Mouse (Mus musculus): ENCODE data around the gene Ckmt2. TPM values are rescaled to one million over a fixed set of nuclear protein-coding genes. Genes with fewer than 3 reads are reported as not detected.

Ckmt2 gene
- polyA plus RNA-seq, 1 experiment, result not detected

DNA sequence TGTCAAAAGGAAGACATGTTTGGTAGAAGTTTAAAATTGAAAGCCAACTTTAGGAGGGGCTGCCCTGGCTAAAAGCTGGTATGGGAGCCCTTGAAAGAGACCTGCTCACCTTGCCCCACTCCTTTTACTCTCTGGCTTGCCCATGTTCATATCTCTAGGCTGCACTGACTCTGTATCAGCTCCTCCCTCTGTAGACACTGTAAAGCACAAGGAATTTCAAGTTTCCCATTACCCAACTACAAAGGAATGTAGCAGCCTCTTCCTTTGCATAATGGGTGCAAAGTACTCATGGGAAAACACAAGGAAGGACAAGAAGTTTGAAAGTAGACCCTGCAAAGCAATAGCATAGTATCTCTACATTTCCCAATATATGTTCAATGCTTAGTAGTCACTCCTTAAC is 34.5 kb upstream of the Ckmt2 start:
- Histone ChIP-seq H3K27ac (ENCODE audit: insufficient read depth, low read length) (no peak overlapping the region), H3K4me1 (ENCODE audit: control insufficient read depth, insufficient read depth, low read length) (no peaks in the 10 kb centered on the region), H3K27me3 (ENCODE audit: control insufficient read depth, insufficient read depth, low read length) (no peaks in the 10 kb centered on the region), H3K4me3 (replicated peaks; ENCODE audit: insufficient read depth, low read depth, low read length) (no peak overlapping the region)
- DNase-seq, result no peak
- TF ChIP-seq POLR2A (IDR thresholded peaks at IDR 0.05; ENCODE audit: borderline replicate concordance, insufficient read depth, low read length), result no peak
- no peak for TF ChIP-seq CTCF (IDR thresholded peaks at IDR 0.05; ENCODE audit: borderline replicate concordance, insufficient read depth, low read depth, low read length)

DNA sequence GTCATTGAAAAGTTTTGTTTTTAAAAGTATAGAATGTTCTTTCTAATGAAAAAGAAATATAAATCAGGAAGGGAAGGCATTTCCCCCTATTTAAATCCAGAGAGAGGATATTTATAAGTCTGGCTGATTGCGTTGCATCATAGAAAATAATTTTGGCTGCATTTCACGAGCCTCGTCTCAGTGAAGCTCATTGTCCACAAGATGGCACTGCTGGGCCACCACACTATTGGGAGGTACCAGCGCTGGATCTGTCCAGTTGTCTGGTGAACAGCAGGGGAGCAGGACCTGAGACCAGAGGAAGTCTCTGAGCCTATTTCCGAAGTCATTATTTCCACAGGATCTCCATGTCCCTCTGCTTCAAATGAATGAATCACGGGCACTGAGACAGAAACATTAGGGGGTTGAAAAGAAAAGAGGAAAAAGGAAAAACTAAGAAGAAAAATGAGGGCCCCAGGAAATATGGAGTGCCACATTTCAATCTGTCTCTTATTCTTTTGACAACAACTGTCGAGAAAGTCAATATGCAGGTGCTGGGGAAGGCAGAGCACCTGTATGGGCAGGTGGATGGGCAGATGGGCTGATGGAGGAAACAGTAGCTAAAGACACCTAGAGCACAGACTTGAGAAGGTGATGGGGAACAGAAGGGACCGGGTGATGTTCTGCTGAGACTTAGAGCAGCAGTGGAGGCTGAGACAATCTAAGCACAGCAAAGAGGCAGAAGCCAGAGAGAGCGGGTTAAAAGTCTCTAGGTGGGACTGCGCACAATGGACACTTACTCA is 31.7 kb upstream of the Ckmt2 start:
- Histone ChIP-seq H3K27ac (ENCODE audit: insufficient read depth, low read length) (no peak overlapping the region), H3K4me1 (ENCODE audit: control insufficient read depth, insufficient read depth, low read length) (no peaks in the 10 kb centered on the region), H3K27me3 (ENCODE audit: control insufficient read depth, insufficient read depth, low read length) (no peaks in the 10 kb centered on the region), H3K4me3 (replicated peaks; ENCODE audit: insufficient read depth, low read depth, low read length) (no peak overlapping the region)
- WGBS, result 29% methylated on average over 10 of the region's 10 CpGs
- no peak for TF ChIP-seq POLR2A (IDR thresholded peaks at IDR 0.05; ENCODE audit: borderline replicate concordance, insufficient read depth, low read length)
- peak; percentile 73 for TF ChIP-seq CTCF (IDR thresholded peaks at IDR 0.05; ENCODE audit: borderline replicate concordance, insufficient read depth, low read depth, low read length)
- DNase-seq, result peak; percentile 46 to 57

DNA sequence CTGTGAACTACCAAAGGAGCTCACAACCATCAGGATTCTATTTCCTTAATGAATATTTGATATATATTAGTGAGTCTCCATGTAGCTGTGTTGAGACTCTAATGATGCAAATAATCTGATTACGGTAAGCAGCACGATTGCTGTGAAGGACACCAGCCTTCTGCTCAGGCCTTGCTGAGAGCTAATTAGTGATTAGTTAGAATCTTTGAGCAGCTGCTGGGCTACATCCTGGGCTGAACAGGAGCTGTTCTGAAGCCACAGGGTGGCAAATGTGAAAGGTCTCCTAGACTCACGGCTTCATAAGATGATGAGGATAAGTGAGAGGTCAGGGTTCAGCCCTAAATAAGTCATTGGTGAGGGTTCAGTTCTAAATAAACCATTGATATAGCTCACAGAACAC is 29.7 kb upstream of the Ckmt2 start:
- Histone ChIP-seq H3K4me1 (ENCODE audit: control insufficient read depth, insufficient read depth, low read length) (no peaks in the 10 kb centered on the region), H3K27ac (ENCODE audit: insufficient read depth, low read length) (no peak overlapping the region), H3K27me3 (ENCODE audit: control insufficient read depth, insufficient read depth, low read length) (no peaks in the 10 kb centered on the region), H3K4me3 (replicated peaks; ENCODE audit: insufficient read depth, low read depth, low read length) (no peak overlapping the region)
- 56% methylated on average over 3 of the region's 3 CpGs for WGBS
- no peak for DNase-seq
- TF ChIP-seq CTCF (IDR thresholded peaks at IDR 0.05; ENCODE audit: borderline replicate concordance, insufficient read depth, low read depth, low read length), result no peak
- TF ChIP-seq POLR2A (IDR thresholded peaks at IDR 0.05; ENCODE audit: borderline replicate concordance, insufficient read depth, low read length), result no peak

DNA sequence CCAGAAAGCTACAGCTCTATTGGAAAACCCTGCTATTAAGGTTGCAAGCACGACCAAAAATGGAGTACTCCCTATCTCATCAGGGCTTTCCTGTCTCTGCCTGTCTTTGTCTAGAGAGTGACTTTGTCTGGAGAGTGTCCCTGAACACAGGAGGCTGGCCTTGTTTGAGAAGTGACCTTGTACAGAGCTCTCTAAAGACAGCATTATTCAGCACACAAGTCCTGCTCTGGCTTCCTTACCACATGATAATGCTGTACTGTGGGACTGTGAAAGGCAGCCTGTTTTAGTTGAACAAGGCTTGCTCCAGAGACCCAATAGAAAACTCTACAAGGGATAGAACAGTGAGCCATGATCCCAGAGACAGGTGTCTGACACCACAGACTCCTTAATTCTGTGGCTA is 19.8 kb upstream of the Ckmt2 start:
- WGBS, result 50% methylated on average over 1 of the region's 1 CpGs
- no peak for TF ChIP-seq CTCF (IDR thresholded peaks at IDR 0.05; ENCODE audit: borderline replicate concordance, insufficient read depth, low read depth, low read length)
- TF ChIP-seq POLR2A (IDR thresholded peaks at IDR 0.05; ENCODE audit: borderline replicate concordance, insufficient read depth, low read length), result no peak
- no peaks in the 10 kb centered on the region for H3K27me3 ChIP-seq (ENCODE audit: control insufficient read depth, insufficient read depth, low read length)

DNA sequence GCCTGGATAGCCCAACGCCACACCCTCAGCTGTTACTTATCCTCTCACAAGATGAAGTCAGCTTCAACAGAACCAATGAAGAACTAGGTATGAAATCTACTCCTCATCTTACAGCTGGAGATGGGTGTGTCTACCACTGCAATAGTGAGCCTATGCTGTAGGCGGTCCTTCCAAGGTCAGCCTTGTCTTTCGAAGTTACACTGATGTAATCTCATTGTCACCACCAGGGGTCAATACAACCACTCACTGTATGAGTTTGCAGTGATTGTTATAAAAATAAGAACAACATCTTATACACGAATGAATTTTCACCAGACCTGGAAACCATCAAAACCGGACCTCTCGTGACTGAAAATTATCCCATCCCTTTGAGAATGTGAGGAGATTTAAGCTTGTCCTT is 16.4 kb upstream of the Ckmt2 start:
- H3K4me3 ChIP-seq (replicated peaks; ENCODE audit: insufficient read depth, low read depth, low read length), result no peak overlapping the region
- DNase-seq, result no peak
- WGBS, result 78% methylated on average over 6 of the region's 6 CpGs

More for the DNA sequence above, 19.8 kb upstream of the Ckmt2 start:
- H3K4me1 ChIP-seq (ENCODE audit: control insufficient read depth, insufficient read depth, low read length), result no peaks in the 10 kb centered on the region
- H3K27ac ChIP-seq (ENCODE audit: insufficient read depth, low read length), result no peak overlapping the region
- DNase-seq, result no peak
- no peak overlapping the region for H3K4me3 ChIP-seq (replicated peaks; ENCODE audit: insufficient read depth, low read depth, low read length)

DNA sequence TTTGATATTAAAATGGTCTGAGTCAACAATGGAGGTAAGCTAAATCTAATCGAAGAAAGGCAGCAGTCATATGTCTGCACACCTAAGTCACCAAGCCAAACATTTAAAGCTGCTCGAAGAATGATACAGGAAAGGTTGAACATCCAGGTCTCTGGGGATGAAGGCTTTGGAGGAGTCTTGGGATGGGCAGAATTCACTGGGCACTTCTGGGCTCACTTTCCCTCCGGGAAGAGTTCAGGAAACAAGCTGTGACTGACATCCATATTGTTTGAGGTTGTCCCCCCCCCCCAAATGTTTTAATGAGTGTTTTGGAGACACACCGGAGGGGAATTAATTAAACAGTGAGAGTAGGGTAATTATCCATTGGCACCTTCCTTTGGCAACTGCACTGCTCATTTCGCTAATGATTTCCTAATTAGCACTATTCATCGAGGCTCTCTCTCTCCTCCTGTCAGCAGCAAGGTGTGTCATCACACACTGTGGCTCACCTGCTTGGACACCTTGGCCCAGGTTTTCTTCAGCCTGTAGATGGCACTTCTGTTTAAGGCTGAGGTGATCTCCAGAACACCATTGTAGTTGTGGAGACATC is 13.4 kb upstream of the Ckmt2 start:
- 64% methylated on average over 6 of the region's 6 CpGs for WGBS
- DNase-seq, result no peak
- TF ChIP-seq CTCF (IDR thresholded peaks at IDR 0.05; ENCODE audit: borderline replicate concordance, insufficient read depth, low read depth, low read length) (no peak), POLR2A (IDR thresholded peaks at IDR 0.05; ENCODE audit: borderline replicate concordance, insufficient read depth, low read length) (no peak)

More for the DNA sequence above, 16.4 kb upstream of the Ckmt2 start:
- H3K4me1 ChIP-seq (ENCODE audit: control insufficient read depth, insufficient read depth, low read length), result no peaks in the 10 kb centered on the region
- no peak for TF ChIP-seq POLR2A (IDR thresholded peaks at IDR 0.05; ENCODE audit: borderline replicate concordance, insufficient read depth, low read length)
- TF ChIP-seq CTCF (IDR thresholded peaks at IDR 0.05; ENCODE audit: borderline replicate concordance, insufficient read depth, low read depth, low read length), result no peak
- H3K27me3 ChIP-seq (ENCODE audit: control insufficient read depth, insufficient read depth, low read length), result no peaks in the 10 kb centered on the region
- no peak overlapping the region for H3K27ac ChIP-seq (ENCODE audit: insufficient read depth, low read length)

DNA sequence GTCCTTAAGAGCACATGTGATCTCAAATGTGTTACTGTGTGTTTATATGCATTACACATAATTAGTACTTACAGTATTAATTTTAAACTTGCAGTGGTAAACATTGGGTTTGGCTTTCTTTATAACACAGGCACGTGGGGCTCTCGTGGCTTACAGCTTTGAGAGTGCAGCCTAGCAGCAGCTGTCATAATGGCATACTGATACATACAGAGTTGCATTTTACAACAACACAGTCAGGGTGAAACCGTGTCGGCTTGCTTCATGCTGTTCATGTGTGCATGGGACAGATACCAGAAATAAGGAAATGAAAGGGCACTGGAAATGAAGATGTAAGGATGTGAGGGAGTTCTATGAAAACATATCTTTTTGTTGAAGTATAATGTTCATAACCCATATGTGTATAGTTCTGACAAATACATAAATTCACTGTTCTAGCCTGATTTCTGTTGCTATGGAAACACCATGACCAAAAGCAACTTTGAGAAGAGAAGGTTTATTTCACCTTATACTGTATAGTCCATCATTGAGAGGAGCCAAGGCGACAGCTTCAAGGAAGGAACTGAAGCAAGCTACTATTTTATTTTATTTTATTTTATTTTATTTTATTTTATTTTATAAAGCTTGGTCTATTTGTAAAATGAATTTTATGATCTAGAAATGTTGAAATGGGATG is 8.2 kb upstream of the Ckmt2 start:
- no peak for TF ChIP-seq CTCF (IDR thresholded peaks at IDR 0.05; ENCODE audit: borderline replicate concordance, insufficient read depth, low read depth, low read length)
- TF ChIP-seq POLR2A (IDR thresholded peaks at IDR 0.05; ENCODE audit: borderline replicate concordance, insufficient read depth, low read length), result no peak
- H3K4me3 ChIP-seq (replicated peaks; ENCODE audit: insufficient read depth, low read depth, low read length), result no peak overlapping the region
- H3K27ac ChIP-seq (ENCODE audit: insufficient read depth, low read length), result no peak overlapping the region
- no peak for DNase-seq
- 54% methylated on average over 5 of the region's 5 CpGs for WGBS
- no peaks in the 10 kb centered on the region for H3K4me1 ChIP-seq (ENCODE audit: control insufficient read depth, insufficient read depth, low read length)
- H3K27me3 ChIP-seq (ENCODE audit: control insufficient read depth, insufficient read depth, low read length), result no peaks in the 10 kb centered on the region

More for the DNA sequence above, 13.4 kb upstream of the Ckmt2 start:
- Histone ChIP-seq H3K4me1 (ENCODE audit: control insufficient read depth, insufficient read depth, low read length) (no peaks in the 10 kb centered on the region), H3K27me3 (ENCODE audit: control insufficient read depth, insufficient read depth, low read length) (no peaks in the 10 kb centered on the region), H3K4me3 (replicated peaks; ENCODE audit: insufficient read depth, low read depth, low read length) (no peak overlapping the region), H3K27ac (ENCODE audit: insufficient read depth, low read length) (no peak overlapping the region)
